Mouse (Mus musculus): ENCODE measurements around the gene Hecw1. TPM values are rescaled to one million over a fixed set of nuclear protein-coding genes. Genes with fewer than 3 reads are reported as not detected.
"Not testable (repeated sequence)": the region's sequence is repeated elsewhere in the genome, so short reads cannot be mapped to it uniquely, and the experiment has no call there.

Hecw1 gene
- polyA plus RNA-seq, 1 experiment from 2014 or later: 0.44 TPM

DNA sequence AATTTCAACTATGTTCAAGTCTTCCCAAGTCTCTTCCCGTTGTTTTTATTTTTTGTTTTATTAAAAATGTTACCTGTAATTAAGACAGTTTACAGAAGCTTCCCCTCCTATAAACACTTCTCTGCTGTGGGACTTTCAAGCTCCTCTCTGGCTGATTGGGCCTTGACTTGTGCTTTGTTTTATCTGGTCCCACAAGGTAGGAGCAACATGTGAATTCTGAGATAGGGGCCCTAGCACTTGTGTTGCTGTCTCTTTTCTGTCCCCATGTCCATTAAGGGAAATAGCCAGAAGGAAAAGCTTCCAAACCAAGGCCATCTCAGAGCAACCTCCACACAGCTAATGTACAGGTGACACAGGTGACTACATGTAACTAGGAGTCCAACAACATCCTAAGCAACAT is 218.9 kb downstream of the Hecw1 start:
- no peak overlapping the region for H3K9ac ChIP-seq (ENCODE audit: low read depth, low read length)
- peak; percentile 84 for ATAC-seq (replicated peaks; ENCODE audit: insufficient number of reproducible peaks, low FRiP score, low TSS enrichment)
- WGBS (ENCODE audit: insufficient replicate concordance): 88% methylated on average over 1 of the region's 1 CpGs
- H3K4me3 ChIP-seq (ENCODE audit: low read depth, low read length): no peak overlapping the region
- no peaks in the 10 kb centered on the region for H3K9me3 ChIP-seq (replicated peaks; ENCODE audit: control insufficient read depth, low read length)
- H3K27ac ChIP-seq (ENCODE audit: low read depth, low read length): no peak overlapping the region
- H3K36me3 ChIP-seq (ENCODE audit: control insufficient read depth, insufficient read depth, low read length): no peaks in the 10 kb centered on the region
- no peaks in the 10 kb centered on the region for H3K27me3 ChIP-seq (ENCODE audit: control insufficient read depth, insufficient read depth, low read length)
- H3K4me1 ChIP-seq (ENCODE audit: control insufficient read depth, insufficient read depth, low read length): no peaks in the 10 kb centered on the region
- no peak overlapping the region for H3K4me2 ChIP-seq

DNA sequence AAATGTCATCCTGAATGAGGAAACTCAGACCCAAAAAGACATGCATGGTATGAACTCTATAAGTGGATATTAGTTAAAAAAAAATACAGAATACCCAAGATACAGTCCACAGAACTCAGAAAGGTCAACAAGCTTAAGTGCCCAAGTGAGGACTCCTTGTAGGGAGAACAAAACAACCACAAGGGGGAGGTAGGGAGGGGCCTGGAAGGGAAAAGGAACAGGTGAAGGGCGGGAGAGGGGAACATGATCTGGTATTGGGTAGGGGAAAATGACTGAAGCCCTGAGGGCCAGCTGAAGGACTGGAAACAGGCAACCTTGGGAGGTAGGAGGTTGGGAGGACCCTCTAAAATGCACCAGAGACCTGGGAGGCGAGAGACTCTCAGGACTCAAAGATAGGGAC is 220.1 kb downstream of the Hecw1 start:
- Histone ChIP-seq H3K9me3 (replicated peaks; ENCODE audit: control insufficient read depth, low read length) (no peaks in the 10 kb centered on the region), H3K4me3 (ENCODE audit: low read depth, low read length) (no peak overlapping the region), H3K36me3 (ENCODE audit: control insufficient read depth, insufficient read depth, low read length) (no peaks in the 10 kb centered on the region), H3K4me1 (ENCODE audit: control insufficient read depth, insufficient read depth, low read length) (no peaks in the 10 kb centered on the region), H3K27me3 (ENCODE audit: control insufficient read depth, insufficient read depth, low read length) (no peaks in the 10 kb centered on the region), H3K27ac (ENCODE audit: low read depth, low read length) (no peak overlapping the region), H3K9ac (ENCODE audit: low read depth, low read length) (no peak overlapping the region), H3K4me2 (no peak overlapping the region)
- 38% methylated on average over 2 of the region's 2 CpGs for WGBS (ENCODE audit: insufficient replicate concordance)
- no peak for ATAC-seq (replicated peaks; ENCODE audit: insufficient number of reproducible peaks, low FRiP score, low TSS enrichment)

DNA sequence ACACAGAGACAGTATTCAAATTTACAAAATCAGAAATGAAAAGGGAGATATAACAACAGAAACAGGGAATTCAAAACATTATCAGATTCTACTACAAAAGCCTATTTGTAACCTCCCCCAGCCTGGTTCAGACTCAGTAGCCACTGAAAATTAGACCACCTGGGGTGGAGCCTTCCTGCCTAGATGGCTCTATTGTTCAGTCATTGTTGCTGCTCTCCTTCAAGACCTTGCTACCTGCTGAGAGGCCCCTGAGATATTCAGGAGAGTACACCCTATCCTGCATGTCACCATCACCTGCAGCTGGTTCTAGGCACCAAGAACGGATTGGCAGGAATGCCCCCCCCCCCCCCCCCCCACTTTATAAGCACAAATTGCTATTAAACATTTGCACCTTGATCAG is 233.0 kb downstream of the Hecw1 start:
- Histone ChIP-seq H3K9me3 (replicated peaks; ENCODE audit: control insufficient read depth, low read length) (no peaks in the 10 kb centered on the region), H3K4me3 (ENCODE audit: low read depth, low read length) (no peak overlapping the region), H3K4me1 (ENCODE audit: control insufficient read depth, insufficient read depth, low read length) (no peaks in the 10 kb centered on the region), H3K36me3 (ENCODE audit: control insufficient read depth, insufficient read depth, low read length) (no peaks in the 10 kb centered on the region), H3K27ac (ENCODE audit: low read depth, low read length) (no peak overlapping the region), H3K27me3 (ENCODE audit: control insufficient read depth, insufficient read depth, low read length) (no peaks in the 10 kb centered on the region), H3K4me2 (no peak overlapping the region), H3K9ac (ENCODE audit: low read depth, low read length) (no peak overlapping the region)
- no peak for ATAC-seq (replicated peaks; ENCODE audit: insufficient number of reproducible peaks, low FRiP score, low TSS enrichment)
- WGBS (ENCODE audit: insufficient replicate concordance): 13% methylated on average over 1 of the region's 1 CpGs

DNA sequence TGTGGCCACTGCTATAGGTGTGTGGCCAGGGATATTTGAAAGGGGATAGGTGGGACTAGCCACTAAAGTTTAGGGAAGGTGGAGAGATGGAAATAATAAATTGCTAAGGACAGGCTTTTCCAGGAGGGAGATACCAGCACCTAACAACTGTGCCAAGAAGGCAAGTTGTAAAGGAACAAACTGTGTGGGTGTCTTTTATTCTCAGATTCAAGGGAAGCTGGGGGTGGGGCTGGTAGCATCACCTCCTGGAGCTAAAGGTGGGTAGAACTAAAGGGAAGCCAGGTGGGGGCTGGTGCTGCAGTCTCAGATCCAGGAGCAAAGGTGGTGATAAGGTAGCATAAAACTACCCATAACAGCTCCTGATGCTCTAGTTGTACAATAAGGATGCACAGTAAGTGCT is 251.6 kb downstream of the Hecw1 start:
- Histone ChIP-seq H3K9me3 (replicated peaks; ENCODE audit: control insufficient read depth, low read length) (no peaks in the 10 kb centered on the region), H3K4me2 (no peak overlapping the region), H3K9ac (ENCODE audit: low read depth, low read length) (no peak overlapping the region), H3K4me1 (ENCODE audit: control insufficient read depth, insufficient read depth, low read length) (no peaks in the 10 kb centered on the region), H3K36me3 (ENCODE audit: control insufficient read depth, insufficient read depth, low read length) (no peaks in the 10 kb centered on the region), H3K27me3 (ENCODE audit: control insufficient read depth, insufficient read depth, low read length) (no peaks in the 10 kb centered on the region), H3K4me3 (ENCODE audit: low read depth, low read length) (no peak overlapping the region), H3K27ac (ENCODE audit: low read depth, low read length) (no peak overlapping the region)
- ATAC-seq (replicated peaks; ENCODE audit: insufficient number of reproducible peaks, low FRiP score, low TSS enrichment): no peak

DNA sequence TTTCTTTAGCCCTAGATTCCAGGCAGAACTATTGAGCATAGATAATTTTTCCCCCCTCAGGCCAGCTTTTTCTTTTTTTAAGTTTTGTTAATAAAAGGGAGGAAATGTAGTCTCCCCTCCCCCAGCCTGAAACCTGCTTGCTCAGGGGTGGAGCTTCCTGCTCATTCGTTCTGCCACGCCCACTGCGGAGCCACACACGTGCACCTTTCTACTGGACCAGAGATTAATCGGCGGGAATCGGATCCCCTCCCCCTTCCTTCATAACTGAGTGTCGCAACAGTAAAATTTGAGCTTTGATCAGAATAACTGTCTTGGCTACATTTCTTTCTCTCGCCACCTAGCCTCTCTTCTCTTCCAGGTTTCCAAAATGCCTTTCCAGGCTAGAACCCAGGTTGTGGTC is 262.1 kb downstream of the Hecw1 start:
- H3K9me3 ChIP-seq (replicated peaks; ENCODE audit: control insufficient read depth, low read length); H3K9ac ChIP-seq (ENCODE audit: low read depth, low read length); H3K27me3 ChIP-seq (ENCODE audit: control insufficient read depth, insufficient read depth, low read length); H3K4me2 ChIP-seq; H3K36me3 ChIP-seq (ENCODE audit: control insufficient read depth, insufficient read depth, low read length); H3K4me3 ChIP-seq (ENCODE audit: low read depth, low read length); ATAC-seq (replicated peaks; ENCODE audit: insufficient number of reproducible peaks, low FRiP score, low TSS enrichment); H3K27ac ChIP-seq (ENCODE audit: low read depth, low read length); H3K4me1 ChIP-seq (ENCODE audit: control insufficient read depth, insufficient read depth, low read length): not testable (repeated sequence)
- WGBS (ENCODE audit: insufficient replicate concordance): 28% methylated on average over 8 of the region's 9 CpGs

DNA sequence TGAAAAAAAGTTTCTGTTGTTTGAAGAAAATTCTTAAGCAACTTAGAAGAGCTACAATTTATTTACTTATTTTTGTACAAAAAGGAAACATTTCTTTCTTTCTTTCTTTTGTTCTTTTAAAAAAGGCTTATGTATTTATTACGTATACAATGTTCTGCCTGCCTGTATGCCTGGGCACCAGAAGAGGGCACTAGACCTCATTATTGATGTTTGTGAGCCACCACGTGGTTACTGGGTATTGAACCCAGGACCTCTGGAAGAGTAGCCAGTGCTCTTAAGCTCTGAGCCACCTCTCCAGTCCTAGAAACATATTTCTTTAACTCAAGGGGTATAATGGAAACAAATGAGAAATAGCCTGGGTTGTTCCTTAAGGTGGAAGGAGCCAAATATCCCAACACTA is 277.1 kb downstream of the Hecw1 start:
- Histone ChIP-seq H3K36me3 (ENCODE audit: control insufficient read depth, insufficient read depth, low read length) (no peaks in the 10 kb centered on the region), H3K9me3 (replicated peaks; ENCODE audit: control insufficient read depth, low read length) (no peaks in the 10 kb centered on the region), H3K4me1 (ENCODE audit: control insufficient read depth, insufficient read depth, low read length) (no peaks in the 10 kb centered on the region), H3K27me3 (ENCODE audit: control insufficient read depth, insufficient read depth, low read length) (no peaks in the 10 kb centered on the region), H3K4me3 (ENCODE audit: low read depth, low read length) (no peak overlapping the region), H3K27ac (ENCODE audit: low read depth, low read length) (no peak overlapping the region), H3K9ac (ENCODE audit: low read depth, low read length) (no peak overlapping the region), H3K4me2 (no peak overlapping the region)
- no peak for ATAC-seq (replicated peaks; ENCODE audit: insufficient number of reproducible peaks, low FRiP score, low TSS enrichment)
- WGBS (ENCODE audit: insufficient replicate concordance): 43% methylated on average over 2 of the region's 2 CpGs

DNA sequence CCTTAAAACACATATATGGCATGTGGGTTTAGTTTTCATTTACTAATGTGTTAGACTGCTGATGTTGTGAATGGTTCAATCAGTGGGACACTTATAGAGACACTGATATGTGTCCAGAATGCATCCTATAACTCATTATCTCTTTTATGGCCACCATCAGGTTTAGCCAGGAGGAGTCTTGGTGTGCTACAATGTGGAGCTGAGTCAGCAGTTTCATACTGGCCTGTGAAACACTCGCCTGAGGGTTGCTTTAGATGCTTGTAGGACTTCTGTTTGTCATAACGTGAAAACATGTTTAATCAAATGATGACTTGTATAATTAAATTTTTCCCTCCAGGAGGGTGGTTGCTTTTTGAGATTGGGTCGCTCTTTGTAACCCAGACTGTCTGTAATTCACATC is 343.4 kb downstream of the Hecw1 start:
- Histone ChIP-seq H3K4me2 (no peak overlapping the region), H3K9ac (ENCODE audit: low read depth, low read length) (no peak overlapping the region)

DNA sequence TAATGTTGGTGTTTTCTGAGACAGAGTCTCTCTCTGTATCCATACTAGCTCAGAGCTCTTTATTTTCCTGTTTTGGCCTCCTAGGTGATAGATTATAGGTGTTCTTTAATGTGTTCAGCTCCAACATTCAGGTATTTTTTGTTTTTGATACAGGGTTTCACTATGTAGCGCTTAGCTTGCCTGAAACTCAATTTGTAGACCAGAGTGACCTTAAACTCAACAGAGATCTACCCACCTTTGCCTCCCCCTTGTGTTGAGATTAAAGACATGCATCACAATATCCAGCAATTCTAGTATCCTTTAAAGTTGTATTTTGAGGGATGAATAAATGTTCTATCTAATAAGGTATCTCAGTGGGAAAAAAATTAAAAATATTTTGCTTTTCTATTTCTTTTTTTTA is 345.0 kb downstream of the Hecw1 start:
- H3K36me3 ChIP-seq (ENCODE audit: control insufficient read depth, insufficient read depth, low read length): no peaks in the 10 kb centered on the region
- H3K9me3 ChIP-seq (replicated peaks; ENCODE audit: control insufficient read depth, low read length): no peaks in the 10 kb centered on the region
- H3K9ac ChIP-seq (ENCODE audit: low read depth, low read length): no peak overlapping the region
- no peak for ATAC-seq (replicated peaks; ENCODE audit: insufficient number of reproducible peaks, low FRiP score, low TSS enrichment)
- WGBS (ENCODE audit: insufficient replicate concordance): 95% methylated on average over 1 of the region's 1 CpGs
- H3K4me1 ChIP-seq (ENCODE audit: control insufficient read depth, insufficient read depth, low read length): no peaks in the 10 kb centered on the region
- no peaks in the 10 kb centered on the region for H3K27me3 ChIP-seq (ENCODE audit: control insufficient read depth, insufficient read depth, low read length)
- no peak overlapping the region for H3K4me2 ChIP-seq
- H3K27ac ChIP-seq (ENCODE audit: low read depth, low read length): no peak overlapping the region
- H3K4me3 ChIP-seq (ENCODE audit: low read depth, low read length): no peak overlapping the region

More for the DNA sequence above, 343.4 kb downstream of the Hecw1 start:
- Histone ChIP-seq H3K27me3 (ENCODE audit: control insufficient read depth, insufficient read depth, low read length) (no peaks in the 10 kb centered on the region), H3K27ac (ENCODE audit: low read depth, low read length) (no peak overlapping the region), H3K4me3 (ENCODE audit: low read depth, low read length) (no peak overlapping the region), H3K4me1 (ENCODE audit: control insufficient read depth, insufficient read depth, low read length) (no peaks in the 10 kb centered on the region), H3K9me3 (replicated peaks; ENCODE audit: control insufficient read depth, low read length) (no peaks in the 10 kb centered on the region), H3K36me3 (ENCODE audit: control insufficient read depth, insufficient read depth, low read length) (no peaks in the 10 kb centered on the region)
- WGBS (ENCODE audit: insufficient replicate concordance): 86% methylated on average over 3 of the region's 3 CpGs
- ATAC-seq (replicated peaks; ENCODE audit: insufficient number of reproducible peaks, low FRiP score, low TSS enrichment): no peak
